Mouse (Mus musculus): ENCODE results near the gene Cstb.

- no peak for TF ChIP-seq POLR2A (IDR thresholded peaks at IDR 0.05; ENCODE audit: low read depth, low read length)
- no peak for TF ChIP-seq CTCF (IDR thresholded peaks at IDR 0.05; ENCODE audit: extremely low read depth, insufficient read depth, insufficient read length, insufficient replicate concordance)
Observed at GRCm38 (mm10) chr10:78470582-78471313, 45.3 kb downstream of the Cstb start.
